Comparison of ENCODE assay signal across 8 mouse cellular contexts in the genomic region with DNA sequence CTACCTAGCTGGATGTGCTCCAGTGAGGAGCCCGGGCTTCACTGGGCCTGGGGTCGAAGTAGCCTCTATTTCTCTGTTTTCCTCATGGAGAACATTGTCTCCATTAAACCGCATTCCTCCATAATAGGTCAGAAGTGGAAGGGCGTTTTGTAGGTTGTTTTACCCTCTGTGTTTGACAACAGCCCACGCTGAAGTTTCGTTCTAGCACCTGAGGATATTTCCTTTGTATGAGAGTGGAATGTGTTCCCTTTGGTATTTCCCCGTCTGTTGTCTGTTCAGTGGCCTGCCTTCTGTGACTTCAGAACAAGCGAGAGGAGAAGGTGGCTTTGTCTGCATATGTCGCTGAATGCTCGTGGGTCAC. TPM values are rescaled to one million over a fixed set of nuclear protein-coding genes. Genes with fewer than 3 reads are reported as not detected.
A peak's percentile ranks its signal among the peaks of the same experiment; 100 is the strongest.
DNase-seq lines count a peak whose midpoint lies in the region; ATAC-seq and TF ChIP-seq lines count a peak whose summit lies in the region.

No protein-coding gene starts in this region.

- 1% methylated on average over 10 of the region's 10 CpGs for WGBS in forebrain, embryonic 12.5 days
- 2% methylated on average over 10 of the region's 10 CpGs for WGBS in limb, embryonic 14.5 days

- H3K27me3 ChIP-seq in forebrain, embryonic 12.5 days, result no peaks in the 10 kb centered on the region
- H3K27me3 ChIP-seq in limb, embryonic 14.5 days (ENCODE audit: control insufficient read depth, insufficient read depth, low read length), result no peaks in the 10 kb centered on the region

- TF ChIP-seq POLR2A in limb, embryonic 14.5 days (IDR thresholded peaks at IDR 0.05; ENCODE audit: borderline replicate concordance, extremely low read depth, insufficient read depth, insufficient read length), result no peak

- peak overlapping the region; percentile 97 for H3K9ac ChIP-seq in forebrain, embryonic 12.5 days
- peak overlapping the region; percentile 98 for H3K9ac ChIP-seq in limb, embryonic 14.5 days (ENCODE audit: low read depth, low read length, severe bottlenecking)

- peak overlapping the region; percentile 65 for H3K4me2 ChIP-seq in forebrain, embryonic 12.5 days
- peak overlapping the region; percentile 62 for H3K4me2 ChIP-seq in limb, embryonic 14.5 days (replicated peaks; ENCODE audit: low read depth, low read length, severe bottlenecking)

- TF ChIP-seq CTCF in left cerebral cortex, adult 2 months (IDR thresholded peaks at IDR 0.05), result no peak

- no peak overlapping the region; the same call in 1 of the 2 replicates for H3K27ac ChIP-seq in left cerebral cortex, adult 2 months
- peak overlapping the region; percentile 98 for H3K27ac ChIP-seq in forebrain, embryonic 12.5 days
- peak overlapping the region; percentile 97 for H3K27ac ChIP-seq in limb, embryonic 14.5 days (replicated peaks; ENCODE audit: low read depth, low read length)

- intact Hi-C loops in left cerebral cortex, adult 2 months (cut with DNase I), result loop anchor here (2.0 kb wide), 2 partner anchors 74 to 108 kb away; no protein-coding TSS in a partner anchor
- intact Hi-C loops in left cerebral cortex, postnatal 4 days (cut with DNase I), result loop anchor here (10.0 kb wide), 1 partner anchor 70 kb away; no protein-coding TSS in a partner anchor

- H3K4me1 ChIP-seq in forebrain, embryonic 12.5 days, result peaks cover 40% of the 10 kb centered on the region
- H3K4me1 ChIP-seq in limb, embryonic 14.5 days (ENCODE audit: control insufficient read depth, insufficient read depth, low read length), result peaks cover 19% of the 10 kb centered on the region

- no peak for ATAC-seq in forebrain, embryonic 12.5 days (ENCODE audit: low FRiP score)
- no peak for ATAC-seq in limb, embryonic 14.5 days (ENCODE audit: low FRiP score, low read depth)
- no peak for ATAC-seq in activated CD4-positive, CD25-positive, alpha-beta regulatory T cell, adult 4 months

- H3K36me3 ChIP-seq in forebrain, embryonic 12.5 days (replicated peaks), result no peaks in the 10 kb centered on the region
- H3K36me3 ChIP-seq in limb, embryonic 14.5 days (ENCODE audit: control insufficient read depth, insufficient read depth, low read length), result no peaks in the 10 kb centered on the region

- no peak for DNase-seq in left cerebral cortex, adult 2 months (ENCODE audit: extremely low spot score in 1 of 2, low spot score in 2 of 2)
- no peak for DNase-seq in left cerebral cortex, postnatal 4 days
- no peak for DNase-seq in limb, embryonic 14.5 days (ENCODE audit: low spot score)
- peak; percentile 53 for DNase-seq in retina, embryonic 14.5 days (ENCODE audit: low spot score)
- DNase-seq in cerebellum, adult 11-12 months, result no peak
- no peak for DNase-seq in gastrocnemius, postnatal 4 days (ENCODE audit: low spot score in 2 of 2)

- H3K4me3 ChIP-seq in left cerebral cortex, adult 2 months, result peak overlapping the region; percentile 80
- H3K4me3 ChIP-seq in forebrain, embryonic 12.5 days (replicated peaks), result peak overlapping the region; percentile 89
- H3K4me3 ChIP-seq in limb, embryonic 14.5 days (replicated peaks; ENCODE audit: low read length), result peak overlapping the region; percentile 91

- H3K9me3 ChIP-seq in forebrain, embryonic 12.5 days, result no peaks in the 10 kb centered on the region
- no peaks in the 10 kb centered on the region for H3K9me3 ChIP-seq in limb, embryonic 14.5 days (ENCODE audit: control insufficient read depth, low read length)

RNA-seq across cellular contexts. Expression of gene Pard3, which starts 1.4 kb away (rescaled TPM):
- total RNA-seq in left cerebral cortex, adult 2 months (2021), result 10 to 100 TPM; 17.8 to 19.3 TPM
- total RNA-seq in left cerebral cortex, postnatal 4 days (2021), result 10 to 100 TPM; 25.5 to 27.0 TPM
- 37.0 and 37.8 TPM in 2 replicates for polyA plus RNA-seq in forebrain, embryonic 12.5 days (2016; fragmentation: Nextera tagmentation; extraction: Ambion mirVana)
- polyA plus RNA-seq in limb, embryonic 14.5 days (2012; rRNA removed), result 39.1 and 46.6 TPM in 2 replicates
- polyA plus RNA-seq in limb, embryonic 14.5 days (2014; fragmentation: Nextera tagmentation; extraction: Ambion mirVana), result 43.3 and 45.7 TPM in 2 replicates
- under 1 TPM; 0.13 to 0.61 TPM for polyA plus RNA-seq in activated CD4-positive, CD25-positive, alpha-beta regulatory T cell, adult 4 months (2017; shearing (Covaris generic))
- total RNA-seq in gastrocnemius, postnatal 4 days (2021), result 10 to 100 TPM; 48.7 to 52.2 TPM
